Mouse (Mus musculus) thymus, postnatal 25 days (tissue): ENCODE data around the gene Guca1a.
"Not testable (repeated sequence)": the region's sequence is repeated elsewhere in the genome, so short reads cannot be mapped to it uniquely, and the experiment has no call there.

Experiments used
- DNase-seq: peaks from one replicate; pipeline ENCODE4 v3.0.0; 2022

The Guca1a gene

GRCm38 (mm10) chr17:47400451-47400850, at the start of gene Guca1a:
TSS of gene Guca1a (minus strand) at chr17:47400584.
- no peak for DNase-seq

DNA sequence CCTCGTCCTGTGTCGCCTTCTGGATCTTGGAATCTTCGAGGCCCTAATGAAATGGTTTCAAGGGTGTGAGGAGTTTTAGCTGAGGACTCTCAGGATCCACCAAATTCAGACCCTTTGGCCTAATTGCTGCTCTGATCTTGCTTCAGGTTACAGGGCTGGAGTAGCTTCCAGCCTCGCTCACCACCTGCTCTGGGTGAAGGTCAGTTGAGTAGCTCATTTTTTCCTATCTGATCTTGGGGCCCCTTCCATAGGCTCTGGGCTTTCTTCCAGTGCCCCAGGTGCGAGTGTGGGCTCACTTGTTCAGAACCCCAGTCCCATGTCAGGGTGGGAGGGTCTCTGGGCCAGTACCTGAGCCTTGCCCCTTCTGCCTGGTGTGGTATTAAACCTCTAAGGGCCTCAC, 49.0 kb upstream of the Guca1a start:
- DNase-seq, result no peak

GRCm38 (mm10) chr17:47448523-47449372, 48.4 kb upstream of the Guca1a start:
- no peak for DNase-seq

GRCm38 (mm10) chr17:47446561-47446960, 46.2 kb upstream of the Guca1a start:
- DNase-seq, result no peak

- DNase-seq, result no peak
These were observed 45.6 kb upstream of the Guca1a start for GRCm38 (mm10) chr17:47446025-47446424.

DNA sequence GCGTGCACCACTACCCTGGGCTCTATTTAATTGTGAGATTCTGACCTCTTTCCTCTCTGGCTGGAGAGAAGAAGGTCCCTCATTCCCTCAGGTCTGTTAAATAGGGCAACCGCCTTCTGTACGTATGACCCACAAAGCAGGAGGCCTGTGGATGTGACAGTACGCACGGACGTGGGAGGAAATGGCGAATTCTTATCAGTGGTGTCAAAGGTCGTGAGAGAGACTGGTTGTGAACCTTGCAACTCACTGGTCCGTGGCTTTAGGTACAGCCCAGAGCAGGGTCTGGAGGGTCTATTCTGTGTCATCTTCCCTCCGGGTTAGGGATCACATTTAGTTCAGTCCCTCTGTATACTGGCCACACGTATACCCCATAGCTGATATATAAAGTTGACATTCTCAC, 45.1 kb upstream of the Guca1a start:
- no peak for DNase-seq

- DNase-seq, result no peak
These were observed 43.7 kb upstream of the Guca1a start for GRCm38 (mm10) chr17:47444113-47444512.

DNA sequence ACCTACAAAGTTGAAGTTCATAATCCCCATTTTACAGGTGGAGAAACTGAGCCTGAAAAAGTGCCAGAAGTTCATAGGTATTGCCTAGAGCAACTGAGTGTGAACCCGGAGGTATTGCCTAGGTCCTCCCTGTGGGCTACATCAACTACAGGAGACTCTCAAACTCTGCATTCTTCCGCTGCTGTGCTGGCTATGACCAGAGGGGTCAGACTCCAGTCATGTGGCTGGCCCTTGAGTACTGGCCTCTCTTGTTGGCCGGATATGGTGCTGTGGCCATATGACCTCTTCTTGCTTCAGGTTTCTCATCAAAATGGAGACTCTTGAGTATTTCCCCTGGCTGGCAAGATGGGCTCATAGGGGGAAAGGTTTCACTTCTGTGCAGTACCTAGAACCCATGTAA, 41.9 kb upstream of the Guca1a start:
- no peak for DNase-seq

DNA sequence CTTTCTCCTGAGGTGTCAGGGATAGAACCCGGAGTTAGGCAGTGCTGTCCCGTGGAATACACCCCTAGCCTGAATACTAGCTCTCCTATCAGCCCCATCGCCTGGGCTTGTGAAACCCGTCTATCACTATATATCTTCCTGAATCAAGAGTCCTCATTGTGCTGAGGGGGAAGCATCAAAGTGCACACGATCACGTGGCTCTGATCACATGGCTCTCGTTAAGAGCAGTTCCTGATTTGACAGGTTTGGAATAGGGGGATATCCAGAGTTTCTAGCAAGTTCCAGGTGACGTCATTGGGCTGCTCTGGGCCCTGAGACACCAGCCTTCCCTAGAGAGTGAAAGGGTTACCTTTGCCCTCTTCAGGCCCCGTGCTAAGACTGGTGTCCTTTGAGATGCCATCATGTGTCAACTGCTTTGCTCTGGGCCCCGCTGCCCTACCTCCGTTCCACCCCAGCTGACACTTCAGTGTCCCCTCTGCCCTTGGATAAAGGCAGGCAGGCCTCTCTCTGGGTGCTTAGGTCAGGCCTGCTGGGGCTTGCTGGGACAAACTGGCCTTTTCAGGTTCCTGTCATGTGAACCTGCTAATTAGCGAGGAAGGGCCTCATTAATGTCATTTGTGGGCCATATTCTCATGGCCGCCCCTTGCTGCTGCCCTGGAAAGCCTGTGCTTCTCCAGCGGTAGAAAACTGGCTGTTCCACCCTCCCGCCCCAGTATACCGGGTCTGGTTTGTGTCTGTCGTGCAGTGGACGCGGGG, 41.1 kb upstream of the Guca1a start:
- no peak for DNase-seq

DNA sequence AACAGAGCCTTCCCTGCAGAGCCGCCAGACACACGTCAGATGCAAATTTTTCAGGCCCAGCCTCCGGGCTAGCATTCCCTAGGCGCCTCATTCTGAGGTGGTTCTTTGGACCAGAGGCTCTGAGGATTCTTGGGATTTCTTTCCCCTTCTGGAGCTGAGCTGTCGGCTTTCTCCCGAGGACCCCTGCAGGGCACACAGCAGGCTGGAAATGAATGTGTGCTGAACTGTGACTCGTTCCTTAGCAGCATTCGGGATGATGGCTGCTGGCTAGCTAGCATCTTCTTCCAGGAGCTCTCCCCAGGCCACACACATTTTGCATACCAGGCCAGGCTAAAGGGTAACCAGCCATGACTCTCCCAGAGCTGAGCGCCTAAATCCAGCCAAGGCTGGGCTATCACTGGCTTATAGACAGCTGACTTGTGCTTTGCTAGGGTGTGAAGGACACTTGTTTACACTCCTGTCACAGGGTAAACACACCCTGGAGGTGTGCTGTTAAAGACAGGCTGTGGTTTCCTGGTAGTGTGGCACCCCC, 40.0 kb upstream of the Guca1a start:
- DNase-seq, result no peak

DNA sequence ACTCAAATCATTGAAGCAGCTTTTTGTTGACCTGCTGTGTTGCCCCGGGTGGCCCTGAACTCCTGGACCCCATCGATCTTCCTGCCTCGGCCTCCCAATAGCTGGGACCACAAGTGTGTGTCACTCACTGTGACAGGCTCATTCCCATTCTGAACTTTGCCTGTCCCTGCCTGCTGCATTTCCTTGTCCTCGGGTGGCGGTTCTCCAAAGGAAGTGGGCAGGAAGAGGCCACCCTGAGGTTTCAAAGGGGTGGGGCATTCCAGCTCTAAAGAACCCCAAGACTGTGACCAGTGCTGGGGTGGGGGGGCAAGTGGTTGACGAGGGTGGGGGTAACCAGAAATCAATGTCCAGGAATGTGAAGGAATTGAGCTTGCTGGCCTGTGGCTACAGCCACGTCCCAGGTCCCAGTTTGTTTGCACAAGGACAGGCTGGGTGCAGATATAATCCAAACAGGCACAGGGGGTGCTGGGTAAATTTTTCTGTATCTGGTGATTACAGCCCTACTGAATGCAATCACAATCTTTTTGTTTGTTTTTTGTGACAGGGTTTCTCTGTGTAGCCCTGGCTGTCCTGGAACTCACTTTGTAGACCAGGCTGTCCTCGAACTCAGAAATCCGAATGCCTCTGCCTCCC, 39.1 kb upstream of the Guca1a start:
- no peak for DNase-seq

DNA sequence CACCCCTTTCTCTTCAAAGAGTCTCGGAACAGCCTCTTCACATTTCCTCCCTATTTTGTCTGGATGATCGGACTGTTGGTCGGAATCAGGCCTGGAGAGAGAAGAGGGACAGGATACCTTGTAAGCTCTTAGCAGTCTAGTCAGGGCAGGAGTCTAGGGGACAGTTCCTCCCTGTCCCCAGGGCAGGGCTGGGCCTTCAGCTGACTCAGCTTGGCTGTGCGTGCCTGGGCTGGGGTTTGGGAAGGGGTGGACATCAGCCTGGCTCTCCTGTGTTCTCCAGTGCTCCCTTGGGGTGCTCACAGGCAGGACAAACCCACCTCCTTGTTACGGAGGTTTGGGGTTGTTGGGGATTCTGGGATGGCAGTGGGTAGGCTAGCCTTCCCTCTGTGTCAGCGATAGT, 38.2 kb upstream of the Guca1a start:
- no peak for DNase-seq

GRCm38 (mm10) chr17:47436907-47437547, 36.6 kb upstream of the Guca1a start, which contains the start of gene 1700001C19Rik:
TSS of gene 1700001C19Rik (minus strand) at chr17:47437376.
- DNase-seq, result no peak

DNA sequence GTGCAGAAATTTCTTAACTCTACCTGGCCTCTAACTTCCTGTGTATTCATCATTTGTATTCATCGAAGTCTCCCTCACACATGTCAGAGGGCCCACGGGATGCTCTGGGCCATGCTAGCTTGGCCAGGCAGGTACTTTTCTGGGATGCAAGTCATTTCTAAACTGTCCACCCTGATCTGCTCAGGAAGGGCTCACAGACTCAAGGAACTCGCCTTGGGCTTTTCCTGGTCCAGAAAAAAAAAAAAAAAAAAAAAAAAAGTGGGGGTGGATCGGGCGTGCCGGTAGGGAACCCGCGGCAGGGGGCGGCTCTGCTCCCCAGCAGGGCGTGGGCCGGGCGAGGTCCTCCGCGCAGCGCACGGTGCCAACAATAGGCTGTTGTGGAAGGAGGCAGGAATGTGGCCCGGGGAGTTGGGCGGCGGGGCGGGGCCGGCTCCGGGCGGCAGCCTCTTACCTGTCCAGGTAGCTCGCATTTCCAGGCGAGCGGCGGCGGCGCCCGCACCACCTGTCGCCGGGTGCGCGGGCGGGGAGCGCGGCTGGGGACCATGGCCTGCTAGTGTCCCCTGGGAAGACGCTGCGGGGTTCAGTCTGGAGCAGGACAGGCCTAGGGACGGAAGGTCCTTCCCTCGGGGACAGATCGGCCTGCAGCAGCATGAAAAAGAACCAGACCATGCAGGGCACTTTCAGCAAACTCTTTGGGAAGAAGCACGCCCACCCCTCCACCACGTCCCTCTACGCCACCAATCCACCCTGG, 35.9 kb upstream of the Guca1a start, which contains the start of gene AI661453:
Gene AI661453 (plus strand): TSS at position 460 of the 751 bp plus-strand sequence.
- DNase-seq, result no peak

GRCm38 (mm10) chr17:47430815-47431214, 30.4 kb upstream of the Guca1a start:
- no peak for DNase-seq

DNA sequence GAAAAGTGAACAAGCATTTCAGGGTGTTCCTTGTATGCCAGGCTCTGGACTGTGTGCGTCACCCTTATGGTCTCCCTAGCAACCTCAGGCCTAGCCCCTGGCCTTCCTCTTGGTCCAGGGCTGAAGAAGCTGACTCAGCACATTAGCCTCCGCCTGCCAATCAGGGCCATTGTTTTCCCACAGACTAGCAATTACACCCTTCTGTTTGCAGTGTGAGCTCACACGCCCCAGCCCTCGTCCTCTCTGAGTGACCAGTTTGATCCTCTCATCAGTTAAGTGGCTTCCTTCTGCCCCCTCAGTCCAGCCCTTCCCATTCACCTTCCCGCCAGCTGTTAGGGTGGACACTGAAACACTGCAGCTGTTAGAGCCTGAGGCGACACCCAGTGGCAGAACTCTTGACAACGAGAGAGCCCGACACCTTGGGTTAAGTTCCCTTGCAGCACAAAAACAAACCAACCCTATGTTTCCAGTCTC, 28.5 kb upstream of the Guca1a start:
- no peak for DNase-seq

DNA sequence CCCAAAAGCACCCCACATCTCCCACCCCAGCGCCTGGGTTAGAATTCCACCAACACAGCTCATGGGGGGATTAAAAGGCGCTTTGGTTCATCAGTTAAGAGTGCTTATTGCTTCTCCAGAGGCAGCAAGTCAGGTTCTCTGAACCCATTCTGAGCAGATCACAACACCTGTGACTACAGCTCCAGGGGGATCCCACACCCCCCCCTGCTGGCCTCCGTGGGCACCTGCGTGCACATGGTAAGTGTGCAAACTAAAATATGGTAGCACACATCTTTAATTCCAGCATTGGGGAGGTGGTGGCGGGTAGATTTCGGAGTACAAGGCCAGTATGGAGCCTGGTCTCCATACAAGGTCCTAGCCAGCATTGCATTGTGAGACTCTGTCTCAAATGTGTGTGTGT, 26.9 kb upstream of the Guca1a start:
- DNase-seq, result no peak

DNA sequence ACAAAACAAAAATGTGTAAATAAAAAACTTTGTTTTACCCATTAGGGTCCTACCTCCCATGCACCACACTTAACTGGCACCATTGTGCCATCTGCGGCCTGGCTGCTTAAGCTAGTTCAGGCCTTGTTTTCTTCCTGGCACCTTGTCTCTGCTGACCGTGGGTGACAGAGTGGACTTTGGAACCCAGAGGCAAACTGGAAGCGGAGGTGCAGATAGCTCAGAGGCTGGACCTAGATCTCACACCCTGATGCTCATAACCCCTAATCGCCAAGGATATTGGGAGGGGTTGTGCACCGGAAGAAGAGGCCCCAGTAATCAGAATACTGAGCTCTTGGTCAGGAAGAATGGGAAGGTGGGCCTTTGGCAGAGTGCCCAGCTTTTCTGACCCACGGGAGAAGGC, 23.8 kb upstream of the Guca1a start:
- DNase-seq, result no peak

DNA sequence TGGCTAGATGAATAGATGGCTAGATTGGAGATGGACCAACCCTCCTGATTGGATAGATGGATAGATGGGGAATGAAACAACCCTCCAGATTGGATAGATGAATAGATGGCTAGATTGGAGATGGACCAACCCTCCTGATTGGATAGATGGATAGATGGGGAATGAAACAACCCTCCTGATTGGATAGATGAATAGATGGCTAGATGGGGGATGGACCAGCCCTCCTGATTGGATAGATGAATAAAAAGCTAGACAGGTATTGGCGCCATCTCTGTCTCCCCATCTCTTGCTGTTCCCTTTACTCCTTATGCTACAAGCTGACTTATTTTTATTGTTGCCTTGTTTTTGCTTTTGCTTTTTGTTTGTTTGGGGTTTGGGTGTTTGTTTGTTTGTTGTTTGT, 22.2 kb upstream of the Guca1a start:
- not testable (repeated sequence) for DNase-seq

DNA sequence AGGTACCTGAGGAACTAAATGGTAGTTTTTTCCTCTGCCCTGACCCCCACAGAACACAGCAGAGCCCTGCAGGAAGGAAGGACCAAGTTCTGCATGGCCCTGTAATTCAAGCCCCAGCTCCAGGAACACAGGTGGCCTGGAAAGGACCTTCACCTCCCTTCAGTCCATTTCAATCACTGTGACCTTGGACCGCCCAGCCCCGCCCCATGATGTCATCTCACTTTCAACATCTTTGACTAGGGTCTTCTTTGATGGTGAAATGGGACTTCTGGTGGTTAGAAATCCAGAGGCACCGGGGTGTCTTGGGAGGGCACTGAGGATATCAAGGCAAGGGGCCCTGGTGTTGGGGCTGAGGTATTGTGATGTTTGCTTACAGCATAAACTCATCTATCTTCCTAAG, 21.2 kb upstream of the Guca1a start:
- no peak for DNase-seq

DNA sequence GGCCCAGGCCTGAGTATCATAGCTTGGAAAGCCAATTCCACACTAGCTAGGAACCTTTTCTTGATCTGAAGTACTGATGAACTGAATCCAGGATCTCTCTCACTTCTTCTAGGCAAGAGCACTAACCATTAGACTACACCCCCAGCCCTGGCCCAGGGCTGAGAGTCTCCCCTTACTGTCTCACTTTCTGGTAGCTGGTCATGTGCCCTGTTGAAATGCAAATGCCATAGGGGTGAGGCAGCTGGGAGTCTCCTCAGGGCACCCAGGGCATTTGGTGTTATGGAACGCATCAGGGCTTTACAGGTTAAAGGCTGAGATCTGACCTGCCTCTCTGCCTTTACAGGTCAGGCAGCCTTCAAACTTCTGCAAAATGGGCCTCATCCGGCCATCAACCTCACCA, 19.8 kb upstream of the Guca1a start:
- DNase-seq, result no peak
